ENCODE assay signal across 9 mouse cellular contexts in genomic region chr9:67041840-67042812, GRCm38 (mm10). TPM values are rescaled to one million over a fixed set of nuclear protein-coding genes. Genes with fewer than 3 reads are reported as not detected.
DNase-seq lines count a peak whose midpoint lies in the region; ATAC-seq and TF ChIP-seq lines count a peak whose summit lies in the region.
"Had no signal": no experiment of that assay in that cellular context is flagged by ENCODE, and none has a peak within 500 bp of the region (broad histone marks: within the 10 kb centered on the region; RNA-seq: fewer than 3 reads in every experiment).

No protein-coding gene starts in this region.

- TF ChIP-seq POLR2A in olfactory bulb, adult 2 months (IDR thresholded peaks at IDR 0.05; ENCODE audit: insufficient read depth, low read depth, low read length), result no peak
- no peak for TF ChIP-seq POLR2A in thymus, adult 2 months (IDR thresholded peaks at IDR 0.05; ENCODE audit: control insufficient read depth, extremely low read depth, insufficient read depth, low read length, poor library complexity)

- H3K4me3 ChIP-seq in lung, embryonic 15.5 days, result peak overlapping the region; percentile 58
- peak overlapping the region; percentile 65 for H3K4me3 ChIP-seq in embryonic facial prominence, embryonic 15.5 days (replicated peaks)
- H3K4me3 ChIP-seq in limb, embryonic 10.5 days, result peak overlapping the region; percentile 82
- 0 out of 2 replicates have a peak overlapping the region, but pooled peaks have one; percentile 19 for H3K4me3 ChIP-seq in olfactory bulb, adult 2 months (ENCODE audit: insufficient read depth, low read depth, low read length)
- no peak overlapping the region for H3K4me3 ChIP-seq in thymus, adult 2 months (ENCODE audit: control insufficient read depth, insufficient read depth, low read length)

- WGBS in lung, embryonic 15.5 days, result 35% methylated on average over 14 of the region's 14 CpGs
- WGBS in embryonic facial prominence, embryonic 15.5 days, result 40% methylated on average over 14 of the region's 14 CpGs
- 51% methylated on average over 14 of the region's 14 CpGs for WGBS in limb, embryonic 10.5 days
- WGBS in olfactory bulb, adult 2 months, result 30% methylated on average over 14 of the region's 14 CpGs
- 81% methylated on average over 14 of the region's 14 CpGs for WGBS in thymus, adult 2 months

- no peak for ATAC-seq in lung, embryonic 15.5 days (ENCODE audit: borderline replicate concordance, extremely low read depth, low FRiP score, low TSS enrichment)
- no peak for ATAC-seq in embryonic facial prominence, embryonic 15.5 days (ENCODE audit: insufficient number of reproducible peaks, low FRiP score, low TSS enrichment, low read depth)
- ATAC-seq in monocyte, adult 5-6 weeks (replicated peaks; ENCODE audit: insufficient number of reproducible peaks, low FRiP score, low TSS enrichment, poor library complexity, severe bottlenecking), result no peak

- H3K27me3 ChIP-seq in lung, embryonic 15.5 days, result no peaks in the 10 kb centered on the region
- no peaks in the 10 kb centered on the region for H3K27me3 ChIP-seq in embryonic facial prominence, embryonic 15.5 days
- peaks cover 9% of the 10 kb centered on the region for H3K27me3 ChIP-seq in limb, embryonic 10.5 days (ENCODE audit: low read depth, poor library complexity, severe bottlenecking)
- no peaks in the 10 kb centered on the region; the same call in 1 of the 2 replicates for H3K27me3 ChIP-seq in thymus, adult 2 months (ENCODE audit: control insufficient read depth, insufficient read depth, low read length)

- peak overlapping the region; percentile 91 for H3K4me2 ChIP-seq in lung, embryonic 15.5 days
- H3K4me2 ChIP-seq in embryonic facial prominence, embryonic 15.5 days (replicated peaks), result peak overlapping the region; percentile 69

- no peak for DNase-seq in lung, adult 18-20 months
- no peak for DNase-seq in limb, embryonic 10.5 days (ENCODE audit: low spot score)
- no peak for DNase-seq in cerebellum, adult 9-10 months
- no peak for DNase-seq in thymus, adult 2 months
- DNase-seq: cerebellum, adult 11-12 months had no signal

- H3K36me3 ChIP-seq in lung, embryonic 15.5 days, result peaks cover 4% of the 10 kb centered on the region; the same call in 1 of the 2 replicates
- peaks cover 9% of the 10 kb centered on the region; the same call in 1 of the 2 replicates for H3K36me3 ChIP-seq in embryonic facial prominence, embryonic 15.5 days
- H3K36me3 ChIP-seq in limb, embryonic 10.5 days, result peaks cover 18% of the 10 kb centered on the region
- no peaks in the 10 kb centered on the region for H3K36me3 ChIP-seq in thymus, adult 2 months (ENCODE audit: control insufficient read depth, insufficient read depth, low read length)

- H3K27ac ChIP-seq in lung, embryonic 15.5 days, result peak overlapping the region; percentile 74
- 0 out of 2 replicates have a peak overlapping the region, but pooled peaks have one; percentile 28 for H3K27ac ChIP-seq in embryonic facial prominence, embryonic 15.5 days (replicated peaks)
- peak overlapping the region; percentile 59; the same call in 1 of the 2 replicates for H3K27ac ChIP-seq in limb, embryonic 10.5 days
- H3K27ac ChIP-seq in olfactory bulb, adult 2 months (ENCODE audit: insufficient read depth, low read depth, low read length), result no peak overlapping the region
- no peak overlapping the region for H3K27ac ChIP-seq in thymus, adult 2 months (ENCODE audit: control insufficient read depth, insufficient read depth, low read length)

- peaks cover 75% of the 10 kb centered on the region for H3K4me1 ChIP-seq in lung, embryonic 15.5 days
- peaks cover 67% of the 10 kb centered on the region for H3K4me1 ChIP-seq in embryonic facial prominence, embryonic 15.5 days
- H3K4me1 ChIP-seq in limb, embryonic 10.5 days, result peaks cover 63% of the 10 kb centered on the region
- H3K4me1 ChIP-seq in olfactory bulb, adult 2 months (ENCODE audit: control insufficient read depth, insufficient read depth, low read length), result peaks cover 10% of the 10 kb centered on the region
- H3K4me1 ChIP-seq in thymus, adult 2 months (replicated peaks; ENCODE audit: control insufficient read depth, insufficient read depth, low read length), result no peaks in the 10 kb centered on the region; the same call in 1 of the 2 replicates

- TF ChIP-seq CTCF in olfactory bulb, adult 2 months (IDR thresholded peaks at IDR 0.05; ENCODE audit: insufficient read depth, low read depth, low read length), result no peak
- TF ChIP-seq CTCF in thymus, adult 2 months (IDR thresholded peaks at IDR 0.05; ENCODE audit: borderline replicate concordance, control insufficient read depth, extremely low read depth, insufficient read depth, low read length, poor library complexity), result no peak

- peak overlapping the region; percentile 5; the same call in 1 of the 2 replicates for H3K9ac ChIP-seq in lung, embryonic 15.5 days
- H3K9ac ChIP-seq in embryonic facial prominence, embryonic 15.5 days, result no peak overlapping the region

- H3K9me3 ChIP-seq in lung, embryonic 15.5 days, result no peaks in the 10 kb centered on the region
- no peaks in the 10 kb centered on the region for H3K9me3 ChIP-seq in embryonic facial prominence, embryonic 15.5 days (replicated peaks)
- no peaks in the 10 kb centered on the region for H3K9me3 ChIP-seq in limb, embryonic 10.5 days (replicated peaks)

RNA-seq across cellular contexts. Expression of gene Tpm1, which starts 7.1 kb away (rescaled TPM):
- polyA plus RNA-seq in lung, embryonic 15.5 days (2015; fragmentation: Nextera tagmentation; extraction: Ambion mirVana), result 747 and 774 TPM in 2 replicates
- polyA plus RNA-seq in embryonic facial prominence, embryonic 15.5 days (2015; fragmentation: Nextera tagmentation; extraction: Ambion mirVana), result 870 and 880 TPM in 2 replicates
- 252 and 286 TPM in 2 replicates for polyA plus RNA-seq in limb, embryonic 10.5 days (2016; fragmentation: Nextera tagmentation; extraction: Ambion mirVana)
- not detected in 2 replicates for polyA plus RNA-seq in olfactory bulb, adult 2 months (2012; ENCODE audit: insufficient read depth, insufficient read length, low replicate concordance, missing spikeins)
- 29.4 to 78.0 TPM (median 49.1 TPM) in 3 replicates for total RNA-seq in monocyte, adult 5-6 weeks (2017)
- 41.5 and 237 TPM in 2 replicates for polyA plus RNA-seq in thymus, adult 2 months (2012; rRNA removed)

Comparison
In these comparisons a context has a peak if more than half of its experiments do, and no peak if none do; other contexts are left out.
1. H3K27ac ChIP-seq: peak in lung, embryonic 15.5 days (single experiment), embryonic facial prominence, embryonic 15.5 days (single experiment) and limb, embryonic 10.5 days (single experiment); none in olfactory bulb, adult 2 months (single experiment) and thymus, adult 2 months (single experiment).